Mouse (Mus musculus) hindbrain, embryonic 11.5 days (tissue): Measurements from ENCODE around the gene Alkbh7. TPM values are rescaled to one million over a fixed set of nuclear protein-coding genes. Genes with fewer than 3 reads are reported as not detected.

Source experiments
- polyA plus RNA-seq: library from polyadenylated mRNA; unstranded; fragments of >200 nt; fragmentation: Nextera tagmentation; extraction: Ambion mirVana; gene quantifications from 2 replicates; pipeline ENCODE4 v1.2.1, GENCODE M21; 2014

The Alkbh7 gene
- polyA plus RNA-seq, 1 experiment from 2014 or later = 33.0 TPM

Other genes with a start within 250 kb of the Alkbh7 start
- 4.4 and 4.6 TPM in 2 replicates for gene Nrtn, start 239.8 kb upstream of the Alkbh7 start, polyA plus RNA-seq
- gene Dus3l, start 232.6 kb upstream of the Alkbh7 start, polyA plus RNA-seq = 30.3 and 35.4 TPM in 2 replicates
- gene Prr22, start 227.1 kb upstream of the Alkbh7 start, polyA plus RNA-seq = 0.49 and 0.71 TPM in 2 replicates
- gene Rfx2, start 166.3 kb upstream of the Alkbh7 start, polyA plus RNA-seq = 6.4 and 6.7 TPM in 2 replicates
- not detected in 2 replicates for gene Acsbg2, start 122.9 kb upstream of the Alkbh7 start, polyA plus RNA-seq
- gene 1700061G19Rik, start 121.9 kb upstream of the Alkbh7 start, polyA plus RNA-seq = 0.25 and 0.26 TPM in 2 replicates
- gene Mllt1, start 61.9 kb upstream of the Alkbh7 start, polyA plus RNA-seq = 26.0 and 32.2 TPM in 2 replicates
- not detected in 2 replicates for gene Acer1, start 15.2 kb upstream of the Alkbh7 start, polyA plus RNA-seq
- 146 and 152 TPM in 2 replicates for gene Clpp, start 7.0 kb upstream of the Alkbh7 start, polyA plus RNA-seq
- 0.36 TPM in 1 of 2 replicates, not detected in the other for gene Pspn, start 2.7 kb downstream of the Alkbh7 start, polyA plus RNA-seq
- 65.6 and 76.7 TPM in 2 replicates for gene Gtf2f1, start 13.9 kb downstream of the Alkbh7 start, polyA plus RNA-seq
- 0.33 TPM in 1 of 2 replicates, not detected in the other for gene Gm17949, start 14.1 kb downstream of the Alkbh7 start, polyA plus RNA-seq
- 40.3 and 42.7 TPM in 2 replicates for gene Khsrp, start 34.2 kb downstream of the Alkbh7 start, polyA plus RNA-seq
- not detected in 2 replicates for gene Slc25a41, start 44.3 kb downstream of the Alkbh7 start, polyA plus RNA-seq
- 2.1 and 3.6 TPM in 2 replicates for gene Crb3, start 61.8 kb downstream of the Alkbh7 start, polyA plus RNA-seq
- 14.1 and 16.0 TPM in 2 replicates for gene Slc25a23, start 62.5 kb downstream of the Alkbh7 start, polyA plus RNA-seq
- gene Dennd1c, start 81.2 kb downstream of the Alkbh7 start, polyA plus RNA-seq = 2.9 and 3.8 TPM in 2 replicates
- 165 and 191 TPM in 2 replicates for gene Tubb4a, start 90.4 kb downstream of the Alkbh7 start, polyA plus RNA-seq
- 6.3 and 7.6 TPM in 2 replicates for gene Tnfsf9, start 108.0 kb downstream of the Alkbh7 start, polyA plus RNA-seq
- 0.28 TPM in 1 of 2 replicates, not detected in the other for gene Cd70, start 152.4 kb downstream of the Alkbh7 start, polyA plus RNA-seq
- 0.09 TPM in 1 of 2 replicates, not detected in the other for gene Tnfsf14, start 196.8 kb downstream of the Alkbh7 start, polyA plus RNA-seq
- gene C3, start 230.8 kb downstream of the Alkbh7 start, polyA plus RNA-seq = 0.36 and 0.82 TPM in 2 replicates